Mouse (Mus musculus) liver, postnatal 0 days (tissue): ENCODE data around the gene Lurap1.

ENCODE experiments used
- CTCF ChIP-seq: sonication (generic); IDR thresholded peaks from 2 replicates; pipeline ENCODE4 v1.5.1; 2016; ENCODE audit warnings: antibody characterized with exemption, low read depth
- EP300 ChIP-seq: IDR thresholded peaks from 2 replicates; pipeline ENCODE4 v1.6.1; 2016; ENCODE audit warnings: antibody characterized with exemption, low read depth, mild to moderate bottlenecking

DNA sequence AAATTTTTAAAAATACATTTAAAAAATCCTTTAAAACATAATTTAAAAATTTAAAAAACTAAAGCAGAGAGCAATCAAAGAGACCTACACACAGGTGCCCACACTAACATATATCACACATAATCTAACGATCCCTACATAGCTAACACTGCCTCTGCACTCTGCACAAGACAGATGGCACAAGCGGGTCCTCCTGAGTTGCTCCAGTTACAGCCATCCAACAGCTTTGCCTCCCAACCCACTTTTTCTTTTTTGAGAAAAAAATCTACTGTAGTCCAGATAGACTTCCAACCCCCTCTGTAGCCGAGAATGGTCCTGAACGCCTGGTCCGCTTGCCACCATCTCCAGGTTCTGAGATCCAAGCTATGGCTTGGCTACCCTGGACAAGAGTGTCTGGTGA is 45.9 kb downstream of the Lurap1 start:
- TF ChIP-seq EP300 (no peak), CTCF (no peak)
